Mouse (Mus musculus) T-helper 17 cell (primary cell): ENCODE data around the gene Selenof.

ENCODE experiments used
- in situ Hi-C, 2 experiments: fragments of 300-600 bp; cut with MboI, MseI; formaldehyde crosslinking; loops; 1 replicate in 1 of 2; 2 replicates in 1 of 2; pipeline ENCODE4 v1.15.1; 2025; ENCODE audit warnings: high pct_unique_total_duplicates in 2 of 2

Gene Selenof

GRCm38 (mm10) chr3:144597121-144597520, 27.0 kb downstream of the Selenof start:
- in situ Hi-C loops, result no loop called here

GRCm38 (mm10) chr3:144597790-144598467, 27.8 kb downstream of the Selenof start:
- in situ Hi-C loops, result no loop called here

GRCm38 (mm10) chr3:144602413-144602812, 32.3 kb downstream of the Selenof start:
- in situ Hi-C loops, result loop anchor here in 1 of 2 experiments (10.0 kb wide), 1 partner anchor 1838 kb away; the partner anchor contains the start of gene Gtf2b

GRCm38 (mm10) chr3:144602819-144603218, 32.7 kb downstream of the Selenof start:
- in situ Hi-C loops, result loop anchor here in 1 of 2 experiments (10.0 kb wide), 1 partner anchor 1838 kb away; the partner anchor contains the start of gene Gtf2b

GRCm38 (mm10) chr3:144603558-144603957, 33.5 kb downstream of the Selenof start:
- in situ Hi-C loops, result loop anchor here in 1 of 2 experiments (10.0 kb wide), 1 partner anchor 1839 kb away; the partner anchor contains the start of gene Gtf2b

- in situ Hi-C loops, result loop anchor here in 1 of 2 experiments (10.0 kb wide), 1 partner anchor 1839 kb away; the partner anchor contains the start of gene Gtf2b
These were observed 34.1 kb downstream of the Selenof start for GRCm38 (mm10) chr3:144604205-144604604.

GRCm38 (mm10) chr3:144605811-144606210, 35.7 kb downstream of the Selenof start:
- in situ Hi-C loops, result loop anchor here in 1 of 2 experiments (5.0 to 10.0 kb wide), 2 partner anchors 39 to 1841 kb away; partner anchors contain the start of gene Gtf2b

- in situ Hi-C loops, result loop anchor here in 1 of 2 experiments (5.0 to 10.0 kb wide), 2 partner anchors 39 to 1842 kb away; partner anchors contain the start of gene Gtf2b
These were observed 36.3 kb downstream of the Selenof start for GRCm38 (mm10) chr3:144606449-144606848.

GRCm38 (mm10) chr3:144608090-144608489, 38.0 kb downstream of the Selenof start:
- in situ Hi-C loops, result loop anchor here in 1 of 2 experiments (5.0 to 10.0 kb wide), 2 partner anchors 41 to 1843 kb away; partner anchors contain the start of gene Gtf2b

- in situ Hi-C loops, result no loop called here
These were observed 40.7 kb downstream of the Selenof start for GRCm38 (mm10) chr3:144610759-144611158.

- in situ Hi-C loops, result no loop called here
These were observed 41.6 kb downstream of the Selenof start for GRCm38 (mm10) chr3:144611626-144612271.

- in situ Hi-C loops, result no loop called here
These were observed 42.3 kb downstream of the Selenof start for GRCm38 (mm10) chr3:144612382-144612781.

GRCm38 (mm10) chr3:144614277-144614676, 44.2 kb downstream of the Selenof start:
- in situ Hi-C loops, result no loop called here

GRCm38 (mm10) chr3:144614698-144615097, 44.6 kb downstream of the Selenof start:
- in situ Hi-C loops, result loop anchor here (5.0 kb wide), 1 partner anchor 157 kb away; no protein-coding TSS in a partner anchor

GRCm38 (mm10) chr3:144615459-144615858, 45.4 kb downstream of the Selenof start:
- in situ Hi-C loops, result loop anchor here (5.0 kb wide), 1 partner anchor 158 kb away; no protein-coding TSS in a partner anchor

GRCm38 (mm10) chr3:144616654-144617425, 46.7 kb downstream of the Selenof start:
- in situ Hi-C loops, result loop anchor here (5.0 kb wide), 1 partner anchor 160 kb away; no protein-coding TSS in a partner anchor

GRCm38 (mm10) chr3:144617633-144618180, 47.6 kb downstream of the Selenof start:
- in situ Hi-C loops, result loop anchor here (5.0 kb wide), 1 partner anchor 160 kb away; no protein-coding TSS in a partner anchor

GRCm38 (mm10) chr3:144622930-144623612, 53.0 kb downstream of the Selenof start:
- in situ Hi-C loops, result no loop called here

GRCm38 (mm10) chr3:144625691-144626090, 55.6 kb downstream of the Selenof start:
- in situ Hi-C loops, result loop anchor here in 1 of 2 experiments (25.0 kb wide), 1 partner anchor 863 kb away; no protein-coding TSS in a partner anchor
